Mouse (Mus musculus): Measurements from ENCODE around the gene Plppr4. TPM values are rescaled to one million over a fixed set of nuclear protein-coding genes. Genes with fewer than 3 reads are reported as not detected.

Plppr4 gene
- polyA plus RNA-seq, 1 experiment from 2014 or later: 0.16 TPM

GRCm38 (mm10) chr3:117294308-117294925, 66.3 kb downstream of the Plppr4 start:
- Histone ChIP-seq H3K4me3 (ENCODE audit: low read depth, low read length) (no peak overlapping the region), H3K4me2 (no peak overlapping the region), H3K9me3 (ENCODE audit: low read depth, low read length) (no peaks in the 10 kb centered on the region), H3K36me3 (ENCODE audit: insufficient read depth) (no peaks in the 10 kb centered on the region), H3K4me1 (ENCODE audit: insufficient read depth) (no peaks in the 10 kb centered on the region), H3K27me3 (ENCODE audit: insufficient read depth, low read length) (no peaks in the 10 kb centered on the region), H3K9ac (no peak overlapping the region), H3K27ac (ENCODE audit: low read depth) (no peak overlapping the region)
- ATAC-seq (ENCODE audit: insufficient read depth) (no peak), DNase-seq (no peak)
- WGBS: 74% methylated on average over 2 of the region's 2 CpGs
- no peak for TF ChIP-seq CTCF (IDR thresholded peaks at IDR 0.05; ENCODE audit: low read depth)

Small RNA genes within 50 kb of the gene (microRNA-seq; reads per million reads assigned to microRNA genes)
- gene Gm22408 (ENCODE audit: borderline number of aligned reads): not detected

Other genes with a start within 250 kb of the Plppr4 start
- 1.7 and 1.9 TPM in 2 replicates for gene Plppr5, start 214.0 kb upstream of the Plppr4 start, polyA plus RNA-seq (2014; fragmentation: Nextera tagmentation; extraction: Ambion mirVana)

All from lung, embryonic 14.5 days (tissue).